Mouse (Mus musculus) myocyte (in vitro differentiated cells): ENCODE measurements at regions not wholly inside any gene's neighbourhood (a gene's known extent, or its start where the extent isn't known, plus 50 kb on each side); places are given as distances from the start of the nearest gene placed in this dataset.

Experiments used
- H3K27me3 ChIP-seq: one replicate; pipeline ENCODE4 v1.6.1; 2011; ENCODE audit not compliant: control insufficient read depth, insufficient read depth, insufficient read length
- H3K36me3 ChIP-seq: one replicate; pipeline ENCODE4 v1.6.1; 2011; ENCODE audit not compliant: control insufficient read depth, insufficient read depth
- H3K4me2 ChIP-seq: one replicate; pipeline ENCODE4 v1.6.1; 2011; ENCODE audit warnings: low read depth, control low read depth
- H3K4me3 ChIP-seq: one replicate; pipeline ENCODE4 v1.5.1; 2011; ENCODE audit warnings: mild to moderate bottlenecking, control low read depth, moderate library complexity
- H3K79me2 ChIP-seq: one replicate; pipeline ENCODE4 v1.6.1; 2011; ENCODE audit not compliant: control insufficient read depth, insufficient read depth
- H3ac ChIP-seq: one replicate; pipeline ENCODE4 v1.6.1; 2011; ENCODE audit not compliant: control insufficient read depth, insufficient read length
- CEBPB ChIP-seq: IDR thresholded peaks from 2 replicates; pipeline ENCODE4 v1.6.1; 2011; ENCODE audit warnings: mild to moderate bottlenecking, moderate library complexity; ENCODE audit not compliant: poor library complexity, insufficient read depth, severe bottlenecking
- E2F4 ChIP-seq: IDR thresholded peaks from one replicate; pipeline ENCODE4 v1.6.1; 2011; ENCODE audit warnings: mild to moderate bottlenecking, control low read depth, moderate library complexity; ENCODE audit not compliant: insufficient read depth
- MAX ChIP-seq: IDR thresholded peaks from one replicate; pipeline ENCODE4 v1.6.1; 2011; ENCODE audit warnings: low read depth, mild to moderate bottlenecking, control low read depth
- MYOD1 ChIP-seq, 3 experiments: IDR thresholded peaks; one replicate each; pipeline ENCODE4 v1.6.1; 2011; ENCODE audit warnings: control low read depth in 2 of 3, low read depth in 2 of 3, mild to moderate bottlenecking in 2 of 3, moderate library complexity in 1 of 3; ENCODE audit not compliant: insufficient read length in 2 of 3, control insufficient read depth in 1 of 3
- MYOG ChIP-seq, 3 experiments: IDR thresholded peaks; one replicate each; pipeline ENCODE4 v1.6.1; 2011; ENCODE audit warnings: control low read depth in 2 of 3, low read depth in 2 of 3, mild to moderate bottlenecking in 2 of 3; ENCODE audit not compliant: insufficient read length in 2 of 3, control insufficient read depth in 1 of 3, insufficient read depth in 1 of 3
- POLR2A ChIP-seq: IDR thresholded peaks from one replicate; pipeline ENCODE4 v1.6.1; 2011; ENCODE audit warnings: low read depth, mild to moderate bottlenecking, control low read depth, moderate library complexity; ENCODE audit not compliant: insufficient read length
- POLR2AphosphoS2 ChIP-seq: IDR thresholded peaks from one replicate; pipeline ENCODE4 v1.6.1; 2011; ENCODE audit warnings: low read depth, control low read depth; ENCODE audit not compliant: insufficient read length
- REST ChIP-seq: IDR thresholded peaks from one replicate; pipeline ENCODE4 v1.6.1; 2011; ENCODE audit warnings: mild to moderate bottlenecking, control low read depth, moderate library complexity; ENCODE audit not compliant: insufficient read depth, insufficient read length
- SRF ChIP-seq: IDR thresholded peaks from one replicate; pipeline ENCODE4 v1.6.1; 2011; ENCODE audit warnings: low read depth; ENCODE audit not compliant: control insufficient read depth, insufficient read length
- TCF12 ChIP-seq: IDR thresholded peaks from one replicate; pipeline ENCODE4 v1.6.1; 2011; ENCODE audit warnings: mild to moderate bottlenecking, control low read depth; ENCODE audit not compliant: poor library complexity, insufficient read depth, severe bottlenecking
- TCF3 ChIP-seq: IDR thresholded peaks from one replicate; pipeline ENCODE4 v1.6.1; 2011; ENCODE audit warnings: low read depth, control low read depth; ENCODE audit not compliant: insufficient read length
- USF1 ChIP-seq: IDR thresholded peaks from one replicate; pipeline ENCODE4 v1.6.1; 2011; ENCODE audit warnings: low read depth, mild to moderate bottlenecking, control low read depth, moderate library complexity

DNA sequence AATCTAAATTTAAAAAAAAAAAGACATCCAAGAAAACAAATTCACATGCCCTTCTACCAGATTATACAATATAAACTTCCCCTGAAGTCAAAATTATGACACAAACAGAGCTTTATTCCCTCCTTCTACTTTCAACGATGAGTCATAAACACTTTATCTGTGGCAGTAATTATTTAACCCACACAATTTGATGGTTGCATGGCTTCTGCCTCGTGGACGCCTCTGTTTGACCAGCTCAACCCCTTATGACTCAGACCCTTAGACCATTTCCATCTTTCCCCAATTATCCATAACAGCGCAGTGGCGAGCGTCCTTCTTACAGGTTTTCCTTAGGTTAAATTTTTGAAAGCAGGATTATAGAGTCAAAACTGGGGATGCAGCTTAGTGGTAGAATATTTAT, 85.9 kb upstream of the Mafb start:
- H3K36me3 ChIP-seq, result no peaks in the 10 kb centered on the region
- no peak overlapping the region for H3K4me2 ChIP-seq
- no peaks in the 10 kb centered on the region for H3K27me3 ChIP-seq
- H3ac ChIP-seq, result no peak overlapping the region
- H3K4me3 ChIP-seq, result no peak overlapping the region
- H3K79me2 ChIP-seq, result no peaks in the 10 kb centered on the region
- no peak for TF ChIP-seq TCF3
- no peak for TF ChIP-seq CEBPB
- TF ChIP-seq TCF12, result no peak
- TF ChIP-seq MYOD1 (IDR thresholded peaks at IDR 0.05; ENCODE audit: control insufficient read depth in 1 of 3, insufficient read length in 2 of 3, low read depth in 2 of 3), result no peak
- TF ChIP-seq E2F4, result no peak
- TF ChIP-seq POLR2A, result no peak
- no peak for TF ChIP-seq MAX
- TF ChIP-seq REST, result no peak
- TF ChIP-seq USF1, result no peak
- TF ChIP-seq SRF, result no peak
- no peak for TF ChIP-seq POLR2AphosphoS2
- TF ChIP-seq MYOG (IDR thresholded peaks at IDR 0.05; ENCODE audit: control insufficient read depth in 1 of 3, insufficient read depth in 1 of 3, insufficient read length in 2 of 3, low read depth in 2 of 3), result no peak

DNA sequence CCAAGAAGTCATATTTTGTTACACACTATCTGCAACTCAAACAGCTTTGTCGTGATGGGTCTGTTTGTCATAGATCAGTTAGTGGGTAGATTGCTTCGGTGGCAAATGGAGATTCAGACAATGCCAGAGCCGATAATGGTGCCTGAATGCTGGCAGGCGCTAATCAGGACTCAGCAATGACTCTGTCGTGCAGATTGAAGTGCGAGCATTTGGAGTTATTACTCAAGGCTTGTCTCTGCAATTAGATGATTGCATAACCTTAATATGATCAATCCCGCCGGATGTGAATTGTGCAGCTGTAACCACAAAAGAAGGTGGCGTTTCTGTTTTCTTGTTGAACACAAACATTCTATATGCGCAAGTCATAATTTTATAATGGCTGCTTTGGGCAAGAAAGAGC, 88.8 kb upstream of the Mafb start:
- H3K36me3 ChIP-seq, result no peaks in the 10 kb centered on the region
- H3K79me2 ChIP-seq, result no peaks in the 10 kb centered on the region
- H3K4me2 ChIP-seq, result no peak overlapping the region
- H3K27me3 ChIP-seq, result no peaks in the 10 kb centered on the region
- no peak overlapping the region for H3ac ChIP-seq
- H3K4me3 ChIP-seq, result no peak overlapping the region
- TF ChIP-seq POLR2A, result no peak
- TF ChIP-seq E2F4, result no peak
- TF ChIP-seq SRF, result no peak
- no peak for TF ChIP-seq CEBPB

DNA sequence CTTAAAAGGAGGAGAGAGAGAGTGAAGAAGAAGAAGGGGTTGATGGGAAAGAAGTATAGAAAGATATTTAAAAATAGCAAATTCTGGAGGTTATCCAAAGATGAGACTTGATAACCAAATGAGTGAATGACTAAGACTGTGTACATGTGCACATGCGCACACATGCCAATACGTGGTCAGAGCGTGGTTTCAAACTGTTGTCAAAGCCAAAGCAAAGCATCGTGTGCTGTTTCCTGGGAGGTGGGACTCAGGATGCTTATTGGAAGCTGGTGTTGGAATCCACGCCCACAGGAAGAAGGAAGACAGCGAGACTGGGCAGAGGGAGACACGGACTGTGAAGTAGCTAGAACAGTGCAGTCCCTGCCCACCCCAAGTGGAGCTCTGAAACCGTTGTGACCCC, 89.8 kb upstream of the Mafb start:
- TF ChIP-seq TCF12 (no peak), MAX (no peak), CEBPB (no peak)

DNA sequence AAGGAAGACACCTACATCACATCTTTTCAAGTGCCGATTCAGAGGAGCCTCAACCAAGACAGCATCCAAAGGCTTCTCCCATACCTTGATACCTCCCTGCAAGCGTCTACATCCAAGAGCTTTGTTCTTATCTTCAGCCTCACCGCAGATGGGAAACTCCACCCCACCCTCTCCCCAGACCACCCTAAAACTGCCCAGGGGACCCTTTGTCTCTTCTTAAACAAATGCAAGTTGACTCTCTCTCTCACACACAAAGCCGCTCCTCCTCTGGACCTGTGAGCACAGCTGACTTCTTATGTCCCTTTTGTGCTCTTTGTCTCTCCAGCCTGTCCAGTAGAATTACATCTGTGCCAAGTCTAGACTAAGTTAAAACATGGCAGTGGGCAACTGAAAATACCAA, 104.7 kb upstream of the Mafb start:
- Histone ChIP-seq H3K36me3 (no peaks in the 10 kb centered on the region), H3K79me2 (no peaks in the 10 kb centered on the region), H3K4me3 (no peak overlapping the region), H3K27me3 (peaks cover 10% of the 10 kb centered on the region), H3ac (no peak overlapping the region), H3K4me2 (no peak overlapping the region)
- TF ChIP-seq SRF (no peak), CEBPB (no peak), MAX (no peak), POLR2AphosphoS2 (no peak)

More for the DNA sequence above, 89.8 kb upstream of the Mafb start:
- Histone ChIP-seq H3K4me3 (no peak overlapping the region), H3K36me3 (no peaks in the 10 kb centered on the region), H3K79me2 (no peaks in the 10 kb centered on the region), H3K27me3 (no peaks in the 10 kb centered on the region), H3ac (no peak overlapping the region), H3K4me2 (no peak overlapping the region)

DNA sequence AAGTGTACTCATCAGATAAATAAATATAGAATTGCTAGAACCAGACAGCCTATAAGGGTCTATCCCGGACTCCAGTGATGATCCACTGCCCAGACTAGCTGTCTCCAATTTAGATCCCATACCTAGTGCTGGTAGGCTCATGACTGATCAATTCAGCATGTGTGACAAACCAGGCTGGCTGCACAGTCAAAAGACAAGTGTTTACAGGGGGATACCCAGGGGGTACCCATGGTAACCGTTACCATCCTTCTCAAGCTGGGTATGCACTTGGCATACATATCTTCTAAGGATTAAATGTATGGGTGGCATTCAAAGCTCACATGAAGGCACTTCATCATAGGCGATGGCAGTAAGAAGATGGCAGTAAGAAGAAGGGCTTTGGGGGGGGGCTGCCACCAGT, 109.3 kb upstream of the Mafb start:
- H3K4me2 ChIP-seq, result no peak overlapping the region
- no peak overlapping the region for H3K4me3 ChIP-seq
- TF ChIP-seq SRF (no peak), TCF3 (no peak), POLR2AphosphoS2 (no peak), CEBPB (no peak), POLR2A (no peak), E2F4 (no peak), MYOG (IDR thresholded peaks at IDR 0.05; ENCODE audit: control insufficient read depth in 1 of 3, insufficient read depth in 1 of 3, insufficient read length in 2 of 3, low read depth in 2 of 3) (no peak), MAX (no peak), MYOD1 (IDR thresholded peaks at IDR 0.05; ENCODE audit: control insufficient read depth in 1 of 3, insufficient read length in 2 of 3, low read depth in 2 of 3) (no peak), USF1 (no peak), REST (no peak), TCF12 (no peak)
- H3ac ChIP-seq, result no peak overlapping the region
- H3K27me3 ChIP-seq, result peaks cover 10% of the 10 kb centered on the region
- H3K79me2 ChIP-seq, result no peaks in the 10 kb centered on the region
- H3K36me3 ChIP-seq, result no peaks in the 10 kb centered on the region

DNA sequence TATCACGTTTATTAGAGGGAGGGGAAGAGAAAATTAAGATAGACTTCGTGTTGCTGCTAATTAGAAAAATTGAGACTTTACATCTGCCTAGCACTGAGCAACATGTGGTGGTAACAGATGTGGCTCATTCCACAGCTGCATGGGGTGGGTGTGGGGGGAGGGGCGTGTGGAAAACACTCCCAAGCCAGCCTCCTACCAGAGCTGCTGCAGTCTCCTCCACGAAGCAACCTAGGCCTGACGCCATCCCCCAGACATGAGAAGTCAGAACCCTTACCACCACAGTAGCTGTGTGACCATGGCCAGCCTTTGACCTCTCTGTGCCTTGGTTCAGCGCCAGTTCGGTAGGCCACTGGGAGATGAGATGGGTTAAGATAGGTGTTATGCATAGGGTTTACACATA, 112.4 kb upstream of the Mafb start:
- H3K36me3 ChIP-seq, result no peaks in the 10 kb centered on the region
- no peak overlapping the region for H3K4me3 ChIP-seq
- no peak overlapping the region for H3K4me2 ChIP-seq

More for the DNA sequence above, 112.4 kb upstream of the Mafb start:
- H3ac ChIP-seq, result no peak overlapping the region
- TF ChIP-seq POLR2AphosphoS2 (no peak), CEBPB (no peak), TCF3 (no peak), REST (no peak)
- no peaks in the 10 kb centered on the region for H3K27me3 ChIP-seq
- H3K79me2 ChIP-seq, result no peaks in the 10 kb centered on the region
